Mouse (Mus musculus) G1E (cell line): Measurements from ENCODE around the gene Tma7.

Experiments
- CTCF ChIP-seq: IDR thresholded peaks from 2 replicates; pipeline ENCODE4 v1.5.1; 2012; ENCODE audit warnings: low read depth, low read length, inconsistent platforms, mixed read lengths
- GATA1 ChIP-seq: IDR thresholded peaks from 2 replicates; pipeline ENCODE4 v1.6.1; 2012; ENCODE audit warnings: borderline replicate concordance, low read length, inconsistent platforms, mixed read lengths
- GATA2 ChIP-seq: IDR thresholded peaks from 2 replicates; pipeline ENCODE4 v1.6.1; 2012; ENCODE audit warnings: low read depth, low read length, inconsistent platforms, borderline replicate concordance
- POLR2AphosphoS5 ChIP-seq: IDR thresholded peaks from 2 replicates; pipeline ENCODE4 v1.6.1; 2012; ENCODE audit warnings: low read depth, low read length, inconsistent platforms; ENCODE audit not compliant: insufficient replicate concordance
- TAL1 ChIP-seq: conservative IDR thresholded peaks from 2 replicates; pipeline ENCODE4 v1.6.1; 2012; ENCODE audit warnings: low read depth, low read length, inconsistent platforms, mixed read lengths

DNA sequence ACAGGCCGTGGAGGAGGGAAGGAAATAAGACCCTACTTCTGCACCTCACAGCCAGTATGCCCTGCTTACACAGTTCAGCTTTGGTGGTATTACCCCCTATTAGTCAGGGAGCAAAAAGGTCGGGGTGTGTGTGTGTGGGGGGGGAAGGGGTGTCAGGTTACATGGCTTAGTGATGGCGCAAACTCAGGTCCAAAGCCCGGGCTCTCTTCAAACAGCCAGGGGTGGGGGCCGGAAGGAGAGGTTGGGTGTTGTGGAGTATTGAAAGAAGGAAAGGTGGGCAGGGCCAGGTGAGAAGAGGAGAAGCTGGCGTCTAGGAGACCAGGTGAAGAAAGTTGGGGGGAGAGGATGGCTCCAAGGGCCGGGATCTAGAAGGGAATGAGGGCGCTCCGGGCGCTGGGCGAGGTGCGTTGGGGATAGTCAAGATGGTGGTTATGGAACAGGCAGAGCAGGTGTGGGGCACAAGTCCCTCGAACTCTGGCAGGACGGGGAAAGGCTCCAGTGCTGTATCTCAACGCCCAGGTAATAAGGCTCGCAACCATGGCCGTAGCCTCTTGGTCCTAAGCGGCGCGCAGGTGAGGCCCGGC lies 12.3 kb upstream of the Tma7 start:
- TF ChIP-seq CTCF (no peak), TAL1 (no peak), GATA2 (no peak), GATA1 (no peak), POLR2AphosphoS5 (no peak)
